Mouse (Mus musculus) macrophage (primary cell): Measurements from ENCODE around the gene Vmn2r121. TPM values are rescaled to one million over a fixed set of nuclear protein-coding genes. Genes with fewer than 3 reads are reported as not detected.

ENCODE experiments used
- H3K27ac ChIP-seq: fragments of 350-480 bp; formaldehyde crosslinking; 2 replicates; pipeline ENCODE4 v1.9.0; 2021
- H3K36me3 ChIP-seq: fragments of 350-480 bp; formaldehyde crosslinking; 2 replicates; pipeline ENCODE4 v1.9.0; 2021; ENCODE audit errors: inconsistent target
- H3K4me3 ChIP-seq: fragments of 350-480 bp; formaldehyde crosslinking; 2 replicates; pipeline ENCODE4 v1.9.0; 2021; ENCODE audit errors: inconsistent target
- H3K79me2 ChIP-seq: fragments of 350-480 bp; formaldehyde crosslinking; 2 replicates; pipeline ENCODE4 v1.9.0; 2021; ENCODE audit errors: inconsistent target
- WGBS: methylation state at CpG from one replicate; pipeline ENCODE4 v1.1.7; 2026; ENCODE audit warnings: inconsistent platforms; ENCODE audit not compliant: missing documents; 5-methylcytosine and 5-hydroxymethylcytosine counted together
- polyA plus RNA-seq: library from polyadenylated mRNA; stranded (reverse); fragments of 250-400 nt; gene quantifications from 3 replicates; pipeline ENCODE4 v1.2.4, GENCODE M21; 2018; ENCODE audit warnings: inconsistent platforms
- total RNA-seq, 78 experiments: library from RNA; depleted of rRNA; stranded (reverse); fragments of 250-400 nt; gene quantifications; 1 replicate in 9 of 78; 2 replicates in 24 of 78; 3 replicates in 43 of 78; 4 replicates in 2 of 78; pipeline ENCODE4 v1.2.4; 2018; ENCODE audit warnings: inconsistent platforms in 56 of 78

Vmn2r121 gene
- total RNA-seq (2018; cell fraction: chromatin; rRNA removed): not detected
- total RNA-seq (2018; cell fraction: cytosol; rRNA removed): not detected
- total RNA-seq (2018; cell fraction: nucleus; rRNA removed): not detected
- polyA plus RNA-seq: not detected in 3 replicates

DNA sequence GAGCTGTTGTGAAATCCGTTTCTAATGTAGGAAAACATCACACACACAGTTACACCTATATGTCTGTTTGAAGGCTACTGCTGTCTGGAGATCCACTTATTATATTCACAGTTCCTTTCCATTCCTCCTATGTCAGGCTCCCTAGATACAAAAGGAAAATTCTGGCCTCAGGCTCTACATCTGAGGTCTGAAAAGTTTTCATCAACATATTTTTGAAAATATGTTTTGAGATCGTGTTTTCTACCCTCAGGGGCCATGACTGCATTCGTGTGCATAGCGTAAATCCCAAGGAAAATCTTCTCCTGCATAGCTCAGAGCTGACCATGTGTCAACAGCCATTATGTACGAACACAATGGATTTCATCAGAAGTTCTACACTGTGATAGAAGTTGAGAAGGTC is at the start of gene Vmn2r121:
Gene Vmn2r121, minus strand, starts transcription at position 101 of the 400 bp plus-strand sequence.
- no peaks in the 10 kb centered on the region for H3K36me3 ChIP-seq
- no peak within 1 kb of the TSS for H3K27ac ChIP-seq
- H3K79me2 ChIP-seq: no peaks in the 10 kb centered on the region
- WGBS: 53% methylated on average over 5 of the region's 5 CpGs
- no peak within 1 kb of the TSS for H3K4me3 ChIP-seq
